8 mouse cellular contexts compared by ENCODE assay signal in the genomic region with DNA sequence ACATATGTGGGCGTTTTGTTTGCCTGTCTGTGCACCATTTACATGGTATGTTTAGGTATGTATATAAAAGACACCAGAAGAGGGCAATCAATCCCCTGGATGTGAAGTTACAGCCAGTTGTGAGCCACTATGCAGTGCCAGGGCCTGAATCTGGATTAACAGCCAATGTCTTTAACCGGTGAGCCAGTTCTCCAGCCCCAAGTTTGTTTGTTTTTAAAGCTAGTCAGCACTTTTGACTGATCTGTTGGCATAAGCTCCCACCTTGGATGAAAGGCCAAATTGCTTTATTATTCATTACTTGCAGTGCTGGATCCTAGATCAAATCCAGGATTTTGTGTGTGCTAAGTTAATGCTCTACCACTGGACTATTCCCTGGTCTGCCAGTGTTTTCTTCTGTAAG. TPM values are rescaled to one million over a fixed set of nuclear protein-coding genes. Genes with fewer than 3 reads are reported as not detected.
DNase-seq lines count a peak whose midpoint lies in the region; ATAC-seq and TF ChIP-seq lines count a peak whose summit lies in the region.

No protein-coding gene starts in this region.

- no peaks in the 10 kb centered on the region for H3K36me3 ChIP-seq in lung, postnatal 0 days (ENCODE audit: insufficient read depth, low read length)
- H3K36me3 ChIP-seq in embryonic facial prominence, embryonic 13.5 days, result no peaks in the 10 kb centered on the region
- no peaks in the 10 kb centered on the region for H3K36me3 ChIP-seq in kidney, postnatal 0 days (ENCODE audit: insufficient read depth, low read length)
- H3K36me3 ChIP-seq in neural tube, embryonic 15.5 days, result no peaks in the 10 kb centered on the region

- H3K9me3 ChIP-seq in lung, postnatal 0 days (ENCODE audit: low read length), result no peaks in the 10 kb centered on the region
- no peaks in the 10 kb centered on the region for H3K9me3 ChIP-seq in embryonic facial prominence, embryonic 13.5 days
- no peaks in the 10 kb centered on the region for H3K9me3 ChIP-seq in kidney, postnatal 0 days (replicated peaks; ENCODE audit: low read length)
- H3K9me3 ChIP-seq in neural tube, embryonic 15.5 days (replicated peaks), result no peaks in the 10 kb centered on the region

- no peak for ATAC-seq in lung, postnatal 0 days
- no peak for ATAC-seq in embryonic facial prominence, embryonic 13.5 days (ENCODE audit: insufficient number of reproducible peaks, insufficient read depth, low FRiP score, low TSS enrichment, low read depth)
- ATAC-seq in kidney, postnatal 0 days (replicated peaks; ENCODE audit: low FRiP score, low read depth), result no peak
- no peak for ATAC-seq in neural tube, embryonic 15.5 days (ENCODE audit: low FRiP score)

- 37% methylated on average over 2 of the region's 2 CpGs for WGBS in lung, postnatal 0 days
- WGBS in embryonic facial prominence, embryonic 13.5 days, result 59% methylated on average over 2 of the region's 2 CpGs
- WGBS in kidney, postnatal 0 days, result 60% methylated on average over 2 of the region's 2 CpGs
- WGBS in neural tube, embryonic 15.5 days, result 60% methylated on average over 2 of the region's 2 CpGs

- peak overlapping the region; percentile 88; the same call in 1 of the 2 replicates for H3K27ac ChIP-seq in lung, postnatal 0 days (ENCODE audit: low read length)
- H3K27ac ChIP-seq in embryonic facial prominence, embryonic 13.5 days, result 0 out of 2 replicates have a peak overlapping the region, but pooled peaks have one; percentile 58
- no peak overlapping the region for H3K27ac ChIP-seq in kidney, postnatal 0 days
- H3K27ac ChIP-seq in neural tube, embryonic 15.5 days (replicated peaks), result peak overlapping the region; percentile 87; the same call in 1 of the 2 replicates

- peaks cover 16% of the 10 kb centered on the region; the same call in 1 of the 2 replicates for H3K4me1 ChIP-seq in lung, postnatal 0 days (ENCODE audit: insufficient read depth, low read depth, low read length)
- peaks cover 15% of the 10 kb centered on the region for H3K4me1 ChIP-seq in embryonic facial prominence, embryonic 13.5 days
- no peaks in the 10 kb centered on the region; the same call in 1 of the 2 replicates for H3K4me1 ChIP-seq in kidney, postnatal 0 days (replicated peaks; ENCODE audit: insufficient read depth, low read length)
- H3K4me1 ChIP-seq in neural tube, embryonic 15.5 days, result peaks cover 33% of the 10 kb centered on the region

- peak; percentile 30 for DNase-seq in lung, postnatal 0 days (ENCODE audit: low spot score)
- DNase-seq in lung, adult 18-20 months, result no peak
- peak; percentile 45 for DNase-seq in kidney, postnatal 0 days (ENCODE audit: low spot score)
- no peak for DNase-seq in urinary bladder, postnatal 10 days (ENCODE audit: low spot score)
- DNase-seq in yolk sac, embryonic 10.5 days (ENCODE audit: low spot score), result no peak
- DNase-seq in thymus, adult 18-20 months, result no peak

- TF ChIP-seq EP300 in lung, postnatal 0 days (IDR thresholded peaks at IDR 0.05), result no peak

- peak; percentile 32; the same call in 1 of the 2 replicates for TF ChIP-seq CTCF in lung, postnatal 0 days (IDR thresholded peaks at IDR 0.05)
- peak; percentile 53 for TF ChIP-seq CTCF in kidney, postnatal 0 days (IDR thresholded peaks at IDR 0.05; ENCODE audit: low read depth)

- 0 out of 2 replicates have a peak overlapping the region, but pooled peaks have one; percentile 68 for H3K4me3 ChIP-seq in lung, postnatal 0 days (ENCODE audit: low read depth, low read length)
- peak overlapping the region; percentile 79 for H3K4me3 ChIP-seq in embryonic facial prominence, embryonic 13.5 days
- peak overlapping the region; percentile 69 for H3K4me3 ChIP-seq in kidney, postnatal 0 days (replicated peaks; ENCODE audit: low read depth, low read length)
- peak overlapping the region; percentile 86 for H3K4me3 ChIP-seq in neural tube, embryonic 15.5 days (replicated peaks)

- H3K4me2 ChIP-seq in lung, postnatal 0 days (replicated peaks; ENCODE audit: low read depth, low read length), result peak overlapping the region; percentile 79
- H3K4me2 ChIP-seq in embryonic facial prominence, embryonic 13.5 days, result peak overlapping the region; percentile 86
- peak overlapping the region; percentile 85 for H3K4me2 ChIP-seq in kidney, postnatal 0 days (ENCODE audit: low read length)
- H3K4me2 ChIP-seq in neural tube, embryonic 15.5 days, result peak overlapping the region; percentile 85

- no peak overlapping the region for H3K9ac ChIP-seq in lung, postnatal 0 days (replicated peaks; ENCODE audit: low read depth)
- peak overlapping the region; percentile 83; the same call in 1 of the 2 replicates for H3K9ac ChIP-seq in embryonic facial prominence, embryonic 13.5 days
- peak overlapping the region; percentile 10; the same call in 1 of the 2 replicates for H3K9ac ChIP-seq in kidney, postnatal 0 days (ENCODE audit: low read depth, low read length)
- H3K9ac ChIP-seq in neural tube, embryonic 15.5 days (replicated peaks), result peak overlapping the region; percentile 71; the same call in 1 of the 2 replicates

- no peaks in the 10 kb centered on the region for H3K27me3 ChIP-seq in lung, postnatal 0 days (replicated peaks; ENCODE audit: insufficient read depth, low read length)
- H3K27me3 ChIP-seq in embryonic facial prominence, embryonic 13.5 days, result no peaks in the 10 kb centered on the region
- no peaks in the 10 kb centered on the region for H3K27me3 ChIP-seq in kidney, postnatal 0 days (ENCODE audit: insufficient read depth, low read length)
- no peaks in the 10 kb centered on the region for H3K27me3 ChIP-seq in neural tube, embryonic 15.5 days (replicated peaks)

RNA-seq across cellular contexts. Expression of gene Tom1l2, which starts 1.3 kb away (rescaled TPM):
- polyA plus RNA-seq in lung, postnatal 0 days (2015; fragmentation: Nextera tagmentation; extraction: Ambion mirVana), result 19.1 and 19.7 TPM in 2 replicates
- polyA plus RNA-seq in embryonic facial prominence, embryonic 13.5 days (2015; fragmentation: Nextera tagmentation; extraction: Ambion mirVana), result 27.8 and 29.5 TPM in 2 replicates
- 27.9 and 29.9 TPM in 2 replicates for polyA plus RNA-seq in kidney, postnatal 0 days (2015; fragmentation: Nextera tagmentation; extraction: Ambion mirVana)
- 66.3 and 68.9 TPM in 2 replicates for polyA plus RNA-seq in neural tube, embryonic 15.5 days (2015; fragmentation: Nextera tagmentation; extraction: Ambion mirVana)

RNA-seq across cellular contexts. Expression of gene Drc3, which starts 1.7 kb away (rescaled TPM):
- polyA plus RNA-seq in lung, postnatal 0 days (2015; fragmentation: Nextera tagmentation; extraction: Ambion mirVana), result 16.8 and 18.0 TPM in 2 replicates
- polyA plus RNA-seq in embryonic facial prominence, embryonic 13.5 days (2015; fragmentation: Nextera tagmentation; extraction: Ambion mirVana), result 2.4 and 2.7 TPM in 2 replicates
- 2.1 and 2.2 TPM in 2 replicates for polyA plus RNA-seq in kidney, postnatal 0 days (2015; fragmentation: Nextera tagmentation; extraction: Ambion mirVana)
- 5.3 and 6.2 TPM in 2 replicates for polyA plus RNA-seq in neural tube, embryonic 15.5 days (2015; fragmentation: Nextera tagmentation; extraction: Ambion mirVana)

Comparison
In these comparisons a context has a peak if more than half of its experiments do, and no peak if none do; other contexts are left out.
1. DNase-seq: peak in lung, postnatal 0 days (single experiment) and kidney, postnatal 0 days (single experiment); none in lung, adult 18-20 months (0 of 2), urinary bladder, postnatal 10 days (single experiment), yolk sac, embryonic 10.5 days (single experiment) and thymus, adult 18-20 months (0 of 2).
2. Peak in every context shown above with its lines, with median percentiles within 50 percentile points of each other: H3K4me2 ChIP-seq and H3K4me3 ChIP-seq.